Mouse (Mus musculus): Measurements from ENCODE around the gene Man2a1. TPM values are rescaled to one million over a fixed set of nuclear protein-coding genes. Genes with fewer than 3 reads are reported as not detected.

Gene Man2a1
- polyA plus RNA-seq, 1 experiment from 2014 or later = 1.6 TPM

- no peak overlapping the region for H3K4me2 ChIP-seq (ENCODE audit: low read length)
- H3K4me3 ChIP-seq (ENCODE audit: low read depth, low read length) = no peak overlapping the region
- DNase-seq (ENCODE audit: low spot score) (no peak), ATAC-seq (no peak)
- WGBS = 92% methylated on average over 4 of the region's 4 CpGs
- H3K36me3 ChIP-seq (ENCODE audit: control insufficient read depth, insufficient read depth, low read length) = no peaks in the 10 kb centered on the region
- H3K27ac ChIP-seq (ENCODE audit: low read depth, low read length) = no peak overlapping the region
- H3K9me3 ChIP-seq (replicated peaks; ENCODE audit: control insufficient read depth, low read length) = no peaks in the 10 kb centered on the region; the same call in 1 of the 2 replicates
- no peak overlapping the region for H3K9ac ChIP-seq (ENCODE audit: low read length)
- no peaks in the 10 kb centered on the region for H3K4me1 ChIP-seq (ENCODE audit: control insufficient read depth, insufficient read depth, low read length)
- H3K27me3 ChIP-seq (replicated peaks; ENCODE audit: control insufficient read depth, insufficient read depth, low read length) = no peaks in the 10 kb centered on the region
Measured at GRCm38 (mm10) chr17:64684088-64684487, 83.6 kb downstream of the Man2a1 start.

GRCm38 (mm10) chr17:64685216-64685903, 84.8 kb downstream of the Man2a1 start:
- ATAC-seq = no peak
- DNase-seq (ENCODE audit: low spot score) = no peak
- H3K27me3 ChIP-seq (replicated peaks; ENCODE audit: control insufficient read depth, insufficient read depth, low read length) = no peaks in the 10 kb centered on the region
- no peak overlapping the region for H3K4me3 ChIP-seq (ENCODE audit: low read depth, low read length)
- H3K36me3 ChIP-seq (ENCODE audit: control insufficient read depth, insufficient read depth, low read length) = no peaks in the 10 kb centered on the region
- H3K27ac ChIP-seq (ENCODE audit: low read depth, low read length) = no peak overlapping the region
- no peaks in the 10 kb centered on the region for H3K4me1 ChIP-seq (ENCODE audit: control insufficient read depth, insufficient read depth, low read length)
- H3K9ac ChIP-seq (ENCODE audit: low read length) = no peak overlapping the region
- 84% methylated on average over 6 of the region's 6 CpGs for WGBS
- H3K9me3 ChIP-seq (replicated peaks; ENCODE audit: control insufficient read depth, low read length) = no peaks in the 10 kb centered on the region; the same call in 1 of the 2 replicates
- H3K4me2 ChIP-seq (ENCODE audit: low read length) = no peak overlapping the region

- Histone ChIP-seq H3K27ac (ENCODE audit: low read depth, low read length) (no peak overlapping the region), H3K27me3 (replicated peaks; ENCODE audit: control insufficient read depth, insufficient read depth, low read length) (no peaks in the 10 kb centered on the region), H3K36me3 (ENCODE audit: control insufficient read depth, insufficient read depth, low read length) (no peaks in the 10 kb centered on the region), H3K9ac (ENCODE audit: low read length) (no peak overlapping the region), H3K4me2 (ENCODE audit: low read length) (no peak overlapping the region), H3K9me3 (replicated peaks; ENCODE audit: control insufficient read depth, low read length) (no peaks in the 10 kb centered on the region; the same call in 1 of the 2 replicates), H3K4me3 (ENCODE audit: low read depth, low read length) (no peak overlapping the region), H3K4me1 (ENCODE audit: control insufficient read depth, insufficient read depth, low read length) (no peaks in the 10 kb centered on the region)
- ATAC-seq (no peak), DNase-seq (ENCODE audit: low spot score) (no peak)
- 92% methylated on average over 3 of the region's 3 CpGs for WGBS
Measured at GRCm38 (mm10) chr17:64689614-64690013, 89.1 kb downstream of the Man2a1 start.

- peak; percentile 87 for DNase-seq (ENCODE audit: low spot score)
- WGBS = 12% methylated on average over 10 of the region's 10 CpGs
- H3K27ac ChIP-seq (ENCODE audit: low read depth, low read length) = no peak overlapping the region
Measured at GRCm38 (mm10) chr17:64697277-64697831, 96.8 kb downstream of the Man2a1 start.

GRCm38 (mm10) chr17:64698516-64698915, 98.0 kb downstream of the Man2a1 start:
- DNase-seq (ENCODE audit: low spot score) = no peak
- Histone ChIP-seq H3K9me3 (replicated peaks; ENCODE audit: control insufficient read depth, low read length) (no peaks in the 10 kb centered on the region), H3K4me2 (ENCODE audit: low read length) (no peak overlapping the region), H3K9ac (ENCODE audit: low read length) (no peak overlapping the region), H3K4me3 (ENCODE audit: low read depth, low read length) (no peak overlapping the region), H3K27ac (ENCODE audit: low read depth, low read length) (no peak overlapping the region), H3K36me3 (ENCODE audit: control insufficient read depth, insufficient read depth, low read length) (no peaks in the 10 kb centered on the region), H3K4me1 (ENCODE audit: control insufficient read depth, insufficient read depth, low read length) (peaks cover 3% of the 10 kb centered on the region; the same call in 1 of the 2 replicates), H3K27me3 (replicated peaks; ENCODE audit: control insufficient read depth, insufficient read depth, low read length) (no peaks in the 10 kb centered on the region)
- ATAC-seq = no peak
- 78% methylated on average over 8 of the region's 8 CpGs for WGBS

More at GRCm38 (mm10) chr17:64697277-64697831, 96.8 kb downstream of the Man2a1 start:
- no peak overlapping the region for H3K4me2 ChIP-seq (ENCODE audit: low read length)
- ATAC-seq = peak; percentile 83
- H3K9ac ChIP-seq (ENCODE audit: low read length) = no peak overlapping the region
- H3K36me3 ChIP-seq (ENCODE audit: control insufficient read depth, insufficient read depth, low read length) = no peaks in the 10 kb centered on the region
- H3K4me3 ChIP-seq (ENCODE audit: low read depth, low read length) = no peak overlapping the region
- H3K9me3 ChIP-seq (replicated peaks; ENCODE audit: control insufficient read depth, low read length) = no peaks in the 10 kb centered on the region
- no peaks in the 10 kb centered on the region for H3K27me3 ChIP-seq (replicated peaks; ENCODE audit: control insufficient read depth, insufficient read depth, low read length)
- peaks cover 3% of the 10 kb centered on the region; the same call in 1 of the 2 replicates for H3K4me1 ChIP-seq (ENCODE audit: control insufficient read depth, insufficient read depth, low read length)

GRCm38 (mm10) chr17:64703649-64704230, 103.2 kb downstream of the Man2a1 start:
- Histone ChIP-seq H3K4me3 (ENCODE audit: low read depth, low read length) (no peak overlapping the region), H3K36me3 (ENCODE audit: control insufficient read depth, insufficient read depth, low read length) (no peaks in the 10 kb centered on the region), H3K4me1 (ENCODE audit: control insufficient read depth, insufficient read depth, low read length) (no peaks in the 10 kb centered on the region), H3K9ac (ENCODE audit: low read length) (no peak overlapping the region), H3K4me2 (ENCODE audit: low read length) (no peak overlapping the region), H3K9me3 (replicated peaks; ENCODE audit: control insufficient read depth, low read length) (no peaks in the 10 kb centered on the region), H3K27ac (ENCODE audit: low read depth, low read length) (no peak overlapping the region), H3K27me3 (replicated peaks; ENCODE audit: control insufficient read depth, insufficient read depth, low read length) (no peaks in the 10 kb centered on the region)
- 24% methylated on average over 4 of the region's 4 CpGs for WGBS
- ATAC-seq (peak; percentile 43; the same call in 1 of the 2 replicates), DNase-seq (ENCODE audit: low spot score) (peak; percentile 17)

GRCm38 (mm10) chr17:64707529-64707928, 107.0 kb downstream of the Man2a1 start:
- no peak overlapping the region for H3K4me2 ChIP-seq (ENCODE audit: low read length)
- H3K27ac ChIP-seq (ENCODE audit: low read depth, low read length) = no peak overlapping the region
- H3K36me3 ChIP-seq (ENCODE audit: control insufficient read depth, insufficient read depth, low read length) = 0 out of 2 replicates have a peak, but pooled peaks cover 3% of the 10 kb centered on the region
- 95% methylated on average over 6 of the region's 6 CpGs for WGBS
- H3K9me3 ChIP-seq (replicated peaks; ENCODE audit: control insufficient read depth, low read length) = no peaks in the 10 kb centered on the region
- no peaks in the 10 kb centered on the region for H3K4me1 ChIP-seq (ENCODE audit: control insufficient read depth, insufficient read depth, low read length)
- no peak for DNase-seq (ENCODE audit: low spot score)
- ATAC-seq = no peak
- H3K9ac ChIP-seq (ENCODE audit: low read length) = no peak overlapping the region
- H3K27me3 ChIP-seq (replicated peaks; ENCODE audit: control insufficient read depth, insufficient read depth, low read length) = no peaks in the 10 kb centered on the region
- no peak overlapping the region for H3K4me3 ChIP-seq (ENCODE audit: low read depth, low read length)

GRCm38 (mm10) chr17:64716318-64716717, 115.8 kb downstream of the Man2a1 start:
- Histone ChIP-seq H3K27me3 (replicated peaks; ENCODE audit: control insufficient read depth, insufficient read depth, low read length) (no peaks in the 10 kb centered on the region), H3K4me3 (ENCODE audit: low read depth, low read length) (no peak overlapping the region), H3K4me1 (ENCODE audit: control insufficient read depth, insufficient read depth, low read length) (no peaks in the 10 kb centered on the region; the same call in 1 of the 2 replicates), H3K36me3 (ENCODE audit: control insufficient read depth, insufficient read depth, low read length) (0 out of 2 replicates have a peak, but pooled peaks cover 5% of the 10 kb centered on the region), H3K9me3 (replicated peaks; ENCODE audit: control insufficient read depth, low read length) (no peaks in the 10 kb centered on the region), H3K9ac (ENCODE audit: low read length) (no peak overlapping the region), H3K4me2 (ENCODE audit: low read length) (no peak overlapping the region), H3K27ac (ENCODE audit: low read depth, low read length) (no peak overlapping the region)
- DNase-seq (ENCODE audit: low spot score) (peak; percentile 78), ATAC-seq (peak; percentile 75; the same call in 1 of the 2 replicates)
- WGBS = 48% methylated on average over 4 of the region's 4 CpGs

GRCm38 (mm10) chr17:64719760-64720159, 119.2 kb downstream of the Man2a1 start:
- ATAC-seq = no peak
- no peak for DNase-seq (ENCODE audit: low spot score)
- 81% methylated on average over 5 of the region's 5 CpGs for WGBS

More at GRCm38 (mm10) chr17:64719760-64720159, 119.2 kb downstream of the Man2a1 start:
- H3K27ac ChIP-seq (ENCODE audit: low read depth, low read length) = no peak overlapping the region
- H3K4me2 ChIP-seq (ENCODE audit: low read length) = no peak overlapping the region
- no peaks in the 10 kb centered on the region for H3K9me3 ChIP-seq (replicated peaks; ENCODE audit: control insufficient read depth, low read length)
- H3K27me3 ChIP-seq (replicated peaks; ENCODE audit: control insufficient read depth, insufficient read depth, low read length) = no peaks in the 10 kb centered on the region
- H3K36me3 ChIP-seq (ENCODE audit: control insufficient read depth, insufficient read depth, low read length) = no peaks in the 10 kb centered on the region
- no peak overlapping the region for H3K9ac ChIP-seq (ENCODE audit: low read length)
- H3K4me1 ChIP-seq (ENCODE audit: control insufficient read depth, insufficient read depth, low read length) = no peaks in the 10 kb centered on the region; the same call in 1 of the 2 replicates
- no peak overlapping the region for H3K4me3 ChIP-seq (ENCODE audit: low read depth, low read length)
